Comparison of ENCODE assay signal across 10 mouse cellular contexts in genomic region chr9:60195502-60195901, GRCm38 (mm10).
A peak's percentile ranks its signal among the peaks of the same experiment; 100 is the strongest.
DNase-seq lines count a peak whose midpoint lies in the region; ATAC-seq and TF ChIP-seq lines count a peak whose summit lies in the region.
"Had no signal": no experiment of that assay in that cellular context is flagged by ENCODE, and none has a peak within 500 bp of the region (broad histone marks: within the 10 kb centered on the region; RNA-seq: fewer than 3 reads in every experiment).

No protein-coding gene starts in this region.

- no peak overlapping the region for H3K9ac ChIP-seq in forebrain, postnatal 0 days
- H3K9ac ChIP-seq in forebrain, embryonic 12.5 days: no peak overlapping the region
- no peak overlapping the region for H3K9ac ChIP-seq in liver, postnatal 0 days (replicated peaks)
- H3K9ac ChIP-seq in CH12.LX (ENCODE audit: insufficient read depth, low read depth): no peak overlapping the region
- H3K9ac ChIP-seq: embryonic facial prominence, embryonic 12.5 days; hindbrain, embryonic 15.5 days had no signal

- H3K4me2 ChIP-seq in forebrain, postnatal 0 days (ENCODE audit: low read depth): no peak overlapping the region
- H3K4me2 ChIP-seq in forebrain, embryonic 12.5 days: no peak overlapping the region
- H3K4me2 ChIP-seq in liver, postnatal 0 days (ENCODE audit: low read depth, low read length): no peak overlapping the region
- H3K4me2 ChIP-seq in CH12.LX (ENCODE audit: insufficient read depth, low read depth, poor library complexity, severe bottlenecking): no peak overlapping the region
- H3K4me2 ChIP-seq: embryonic facial prominence, embryonic 12.5 days; hindbrain, embryonic 15.5 days had no signal

- no peaks in the 10 kb centered on the region for H3K36me3 ChIP-seq in forebrain, postnatal 0 days (ENCODE audit: insufficient read depth)
- no peaks in the 10 kb centered on the region for H3K36me3 ChIP-seq in forebrain, embryonic 12.5 days (replicated peaks)
- no peaks in the 10 kb centered on the region for H3K36me3 ChIP-seq in liver, postnatal 0 days (replicated peaks; ENCODE audit: insufficient read depth, low read length)
- H3K36me3 ChIP-seq in CH12.LX (replicated peaks in 1 of 2; ENCODE audit: control insufficient read depth in 1 of 2, insufficient read depth in 1 of 2, low read length in 1 of 2): no peaks in the 10 kb centered on the region
- H3K36me3 ChIP-seq: embryonic facial prominence, embryonic 12.5 days; hindbrain, embryonic 15.5 days had no signal

- H3K9me3 ChIP-seq in forebrain, postnatal 0 days (ENCODE audit: low read length): no peaks in the 10 kb centered on the region
- no peaks in the 10 kb centered on the region for H3K9me3 ChIP-seq in forebrain, embryonic 12.5 days
- no peaks in the 10 kb centered on the region for H3K9me3 ChIP-seq in liver, postnatal 0 days (ENCODE audit: low read length)
- no peaks in the 10 kb centered on the region for H3K9me3 ChIP-seq in CH12.LX (replicated peaks; ENCODE audit: low read length)
- H3K9me3 ChIP-seq: embryonic facial prominence, embryonic 12.5 days; hindbrain, embryonic 15.5 days had no signal

- no peak overlapping the region for H3K4me3 ChIP-seq in forebrain, postnatal 0 days (ENCODE audit: low read depth, low read length)
- H3K4me3 ChIP-seq in forebrain, embryonic 12.5 days (replicated peaks): no peak overlapping the region
- no peak overlapping the region for H3K4me3 ChIP-seq in liver, postnatal 0 days (ENCODE audit: low read depth, low read length)
- H3K4me3 ChIP-seq in CH12.LX (replicated peaks in 1 of 3; ENCODE audit: low read depth in 2 of 3, low read length in 2 of 3, poor library complexity in 1 of 3): no peak overlapping the region
- no peak overlapping the region for H3K4me3 ChIP-seq in cortical plate, adult 2 months (ENCODE audit: insufficient read depth, low read length)
- H3K4me3 ChIP-seq: embryonic facial prominence, embryonic 12.5 days; hindbrain, embryonic 15.5 days had no signal

- no peak; the same call in none of the 2 replicates for TF ChIP-seq RAD21 in CH12.LX (IDR thresholded peaks at IDR 0.05; ENCODE audit: low read depth, low read length)

- in situ Hi-C loops in CH12.LX (cut with MboI; ENCODE audit: low pct_ligation_motif_present, low pct_unique_long_range_greater_than_20kb, low sequenced_read_pairs): no loop called here

- H3K27me3 ChIP-seq in forebrain, postnatal 0 days (ENCODE audit: insufficient read depth, low read length): no peaks in the 10 kb centered on the region
- H3K27me3 ChIP-seq in forebrain, embryonic 12.5 days: no peaks in the 10 kb centered on the region
- H3K27me3 ChIP-seq in liver, postnatal 0 days (ENCODE audit: insufficient read depth, low read length): no peaks in the 10 kb centered on the region
- no peaks in the 10 kb centered on the region for H3K27me3 ChIP-seq in CH12.LX (replicated peaks)
- H3K27me3 ChIP-seq: embryonic facial prominence, embryonic 12.5 days; hindbrain, embryonic 15.5 days had no signal

- peak; percentile 44 for TF ChIP-seq CTCF in forebrain, postnatal 0 days (IDR thresholded peaks at IDR 0.05; ENCODE audit: low read depth)
- TF ChIP-seq CTCF in liver, postnatal 0 days (IDR thresholded peaks at IDR 0.05; ENCODE audit: low read depth): peak; percentile 53
- peak; percentile 27 to 46; a peak in 2 of 4 replicates for TF ChIP-seq CTCF in CH12.LX (conservative IDR thresholded peaks at IDR 0.05 in 1 of 2, IDR thresholded peaks at IDR 0.05 in 1 of 2; ENCODE audit: low read depth in 2 of 2, low read length in 2 of 2)
- peak; percentile 34 for TF ChIP-seq CTCF in cortical plate, adult 2 months (IDR thresholded peaks at IDR 0.05; ENCODE audit: extremely low read depth, insufficient read depth, low read length)

- no peak for DNase-seq in forebrain, postnatal 0 days
- peak; percentile 24 for DNase-seq in liver, postnatal 0 days
- DNase-seq in liver (no peak), CH12.LX (ENCODE audit: extremely low read depth) (peak; percentile 11)

- ATAC-seq in forebrain, postnatal 0 days: no peak
- ATAC-seq in forebrain, embryonic 12.5 days (ENCODE audit: low FRiP score): no peak
- no peak for ATAC-seq in liver, postnatal 0 days
- no peak for ATAC-seq in activated CD4-positive, CD25-positive, alpha-beta regulatory T cell, adult 4 months
- no peak for ATAC-seq in frontal cortex, adult (ENCODE audit: low TSS enrichment)

- dilution Hi-C loops in CH12.LX (cut with MboI; ENCODE audit: extremely low pct_ligation_motif_present, extremely low pct_unique_long_range_greater_than_20kb, low sequenced_read_pairs): no loop called here

- TF ChIP-seq POLR2A in CH12.LX (IDR thresholded peaks at IDR 0.05; ENCODE audit: low read depth, low read length): no peak
- TF ChIP-seq POLR2A in cortical plate, adult 2 months (IDR thresholded peaks at IDR 0.05; ENCODE audit: extremely low read depth, insufficient read depth, low read length): no peak

- no peaks in the 10 kb centered on the region for H3K79me2 ChIP-seq in CH12.LX (replicated peaks; ENCODE audit: control insufficient read depth, extremely low read depth, insufficient read depth, poor library complexity, severe bottlenecking)

- TF ChIP-seq EP300 in liver, postnatal 0 days (IDR thresholded peaks at IDR 0.05; ENCODE audit: low read depth): no peak
- no peak for TF ChIP-seq EP300 in CH12.LX (IDR thresholded peaks at IDR 0.05; ENCODE audit: low read length)

- no peaks in the 10 kb centered on the region for H3K4me1 ChIP-seq in forebrain, postnatal 0 days (ENCODE audit: insufficient read depth)
- H3K4me1 ChIP-seq in forebrain, embryonic 12.5 days: no peaks in the 10 kb centered on the region; the same call in 1 of the 2 replicates
- H3K4me1 ChIP-seq in liver, postnatal 0 days (ENCODE audit: insufficient read depth): no peaks in the 10 kb centered on the region; the same call in 1 of the 2 replicates
- no peaks in the 10 kb centered on the region for H3K4me1 ChIP-seq in CH12.LX (ENCODE audit: control insufficient read depth in 1 of 2, insufficient read depth in 2 of 2)
- no peaks in the 10 kb centered on the region; the same call in 1 of the 2 replicates for H3K4me1 ChIP-seq in cortical plate, adult 2 months (ENCODE audit: control insufficient read depth, insufficient read depth, low read length)
- H3K4me1 ChIP-seq: embryonic facial prominence, embryonic 12.5 days had no signal

- 84% methylated on average over 2 of the region's 2 CpGs for WGBS in forebrain, postnatal 0 days
- WGBS in forebrain, embryonic 12.5 days: 79% methylated on average over 2 of the region's 2 CpGs
- WGBS in liver, postnatal 0 days (ENCODE audit: insufficient replicate concordance): 71% methylated on average over 2 of the region's 2 CpGs

- no peak overlapping the region for H3K27ac ChIP-seq in forebrain, postnatal 0 days (ENCODE audit: low read depth, low read length)
- no peak overlapping the region for H3K27ac ChIP-seq in forebrain, embryonic 12.5 days
- H3K27ac ChIP-seq in liver, postnatal 0 days (ENCODE audit: low read depth): no peak overlapping the region
- H3K27ac ChIP-seq in CH12.LX (ENCODE audit: insufficient read depth, low read depth): no peak overlapping the region
- H3K27ac ChIP-seq in cortical plate, adult 2 months (ENCODE audit: insufficient read depth, low read length): no peak overlapping the region
- H3K27ac ChIP-seq: embryonic facial prominence, embryonic 12.5 days; hindbrain, embryonic 15.5 days had no signal

TF ChIP-seq in CH12.LX, 34 proteins besides CTCF, POLR2A, EP300 and RAD21:
- TF ChIP-seq JUND (conservative IDR thresholded peaks at IDR 0.05; ENCODE audit: low read depth, low read length): no peak
- TF ChIP-seq JUN (IDR thresholded peaks at IDR 0.05; ENCODE audit: insufficient read depth, low read depth, low read length): no peak
- TF ChIP-seq PAX5 (IDR thresholded peaks at IDR 0.05; ENCODE audit: low read length): no peak
- no peak for TF ChIP-seq IRF4 (IDR thresholded peaks at IDR 0.05; ENCODE audit: low read depth, low read length)
- no peak for TF ChIP-seq TCF12 (IDR thresholded peaks at IDR 0.05; ENCODE audit: low read depth, low read length)
- TF ChIP-seq ZKSCAN1 (IDR thresholded peaks at IDR 0.05; ENCODE audit: borderline replicate concordance, low read depth, low read length): no peak

Comparison
In these comparisons a context has a peak if more than half of its experiments do, and no peak if none do; other contexts are left out.
1. DNase-seq: peak in liver, postnatal 0 days (single experiment) and CH12.LX (single experiment); none in forebrain, postnatal 0 days (single experiment) and liver (single experiment).
2. Peak in every context shown above with its lines, with median percentiles within 50 percentile points of each other: CTCF ChIP-seq.